Mouse (Mus musculus) stomach, embryonic 14.5 days (tissue): ENCODE data around the gene Themis2. TPM values are rescaled to one million over a fixed set of nuclear protein-coding genes. Genes with fewer than 3 reads are reported as not detected.

Experiments
- ATAC-seq: fragments of 200-750 bp; cut with Nextera tagmentation; 2 replicates; pipeline ENCODE4 v1.8.0; 2017; ENCODE audit warnings: low read depth, moderate TSS enrichment; ENCODE audit not compliant: insufficient number of reproducible peaks, insufficient read depth, low FRiP score
- H3K27ac ChIP-seq: fragments of 300-500 bp; sonication (generic); 2 replicates; pipeline ENCODE4 v1.5.1; 2014; ENCODE audit warnings: mild to moderate bottlenecking, low read length, moderate library complexity, mixed read lengths
- H3K27me3 ChIP-seq: fragments of 300-500 bp; sonication (generic); 2 replicates; pipeline ENCODE4 v1.6.1; 2014; ENCODE audit warnings: low read length, control low read depth, mixed read lengths; ENCODE audit not compliant: control insufficient read depth, insufficient read depth
- H3K36me3 ChIP-seq: fragments of 300-500 bp; sonication (generic); 2 replicates; pipeline ENCODE4 v1.6.1; 2014; ENCODE audit warnings: mild to moderate bottlenecking, control low read depth, low read length, moderate library complexity, mixed read lengths; ENCODE audit not compliant: control insufficient read depth, insufficient read depth
- H3K4me1 ChIP-seq: fragments of 300-500 bp; sonication (generic); 2 replicates; pipeline ENCODE4 v1.6.1; 2014; ENCODE audit warnings: low read length, control low read depth, mixed read lengths; ENCODE audit not compliant: control insufficient read depth, insufficient read depth
- H3K4me2 ChIP-seq: fragments of 300-500 bp; sonication (generic); replicated peaks from 2 replicates; pipeline ENCODE4 v1.6.1; 2014; ENCODE audit warnings: low read depth, low read length, control low read depth
- H3K4me3 ChIP-seq: fragments of 300-500 bp; sonication (generic); 2 replicates; pipeline ENCODE4 v1.5.1; 2014; ENCODE audit warnings: low read depth, low read length, control low read depth
- H3K9ac ChIP-seq: fragments of 300-500 bp; sonication (generic); replicated peaks from 2 replicates; pipeline ENCODE4 v1.6.1; 2014; ENCODE audit warnings: low read depth, mild to moderate bottlenecking, control low read depth, low read length, moderate library complexity, mixed read lengths
- H3K9me3 ChIP-seq: fragments of 300-500 bp; sonication (generic); 2 replicates; pipeline ENCODE4 v1.6.1; 2016; ENCODE audit warnings: low read depth, low read length, control low read depth; ENCODE audit not compliant: control insufficient read depth
- WGBS: fragments of 180-500 bp; shearing (Covaris S2); extraction: QIAGEN DNeasy Blood & Tissue Kit; methylation state at CpG from one replicate; pipeline ENCODE4 v1.1.7; 2014; 5-methylcytosine and 5-hydroxymethylcytosine counted together
- polyA plus RNA-seq: library from polyadenylated mRNA; unstranded; fragments of >200 nt; fragmentation: Nextera tagmentation; extraction: Ambion mirVana; gene quantifications from 2 replicates; pipeline ENCODE4 v1.2.1, GENCODE M21; 2014

The Themis2 gene
- polyA plus RNA-seq, 1 experiment from 2014 or later, result 1.1 TPM

- no peak for ATAC-seq
- no peaks in the 10 kb centered on the region for H3K4me1 ChIP-seq
- no peak overlapping the region for H3K4me3 ChIP-seq
- H3K36me3 ChIP-seq, result no peaks in the 10 kb centered on the region
- H3K4me2 ChIP-seq, result no peak overlapping the region; the same call in 1 of the 2 replicates
- no peak overlapping the region for H3K9ac ChIP-seq
- no peak overlapping the region for H3K27ac ChIP-seq
- no peaks in the 10 kb centered on the region for H3K9me3 ChIP-seq
- WGBS, result 79% methylated on average over 7 of the region's 7 CpGs
- no peaks in the 10 kb centered on the region for H3K27me3 ChIP-seq
Measured at GRCm38 (mm10) chr4:132757633-132758351, 38.4 kb downstream of the Themis2 start.

- H3K4me2 ChIP-seq, result peak within 1 kb of the TSS; percentile 73
- peak within 1 kb of the TSS; percentile 35 for H3K4me3 ChIP-seq
- H3K27ac ChIP-seq, result no peak within 1 kb of the TSS
- ATAC-seq, result peak; percentile 84
- H3K9ac ChIP-seq, result no peak within 1 kb of the TSS; the same call in 1 of the 2 replicates
- H3K4me1 ChIP-seq, result no peaks in the 10 kb centered on the region
- 2% methylated on average over 22 of the region's 22 CpGs for WGBS
- H3K27me3 ChIP-seq, result no peaks in the 10 kb centered on the region
- no peaks in the 10 kb centered on the region for H3K9me3 ChIP-seq
- no peaks in the 10 kb centered on the region for H3K36me3 ChIP-seq
Measured at GRCm38 (mm10) chr4:132756974-132757373, 39.2 kb downstream of the Themis2 start, which contains the start of gene Smpdl3b. Smpdl3b (minus strand) TSS chr4:132757252.

GRCm38 (mm10) chr4:132752992-132753391, 43.2 kb downstream of the Themis2 start:
- Histone ChIP-seq H3K4me3 (no peak overlapping the region), H3K9ac (no peak overlapping the region), H3K27me3 (no peaks in the 10 kb centered on the region), H3K9me3 (no peaks in the 10 kb centered on the region), H3K4me2 (no peak overlapping the region), H3K4me1 (no peaks in the 10 kb centered on the region), H3K27ac (no peak overlapping the region), H3K36me3 (no peaks in the 10 kb centered on the region)
- no peak for ATAC-seq
- WGBS, result 73% methylated on average over 6 of the region's 6 CpGs

- Histone ChIP-seq H3K4me3 (no peak overlapping the region), H3K9ac (no peak overlapping the region), H3K4me1 (no peaks in the 10 kb centered on the region), H3K36me3 (no peaks in the 10 kb centered on the region), H3K4me2 (no peak overlapping the region), H3K9me3 (no peaks in the 10 kb centered on the region), H3K27me3 (no peaks in the 10 kb centered on the region), H3K27ac (no peak overlapping the region)
- ATAC-seq, result no peak
- WGBS, result 86% methylated on average over 6 of the region's 6 CpGs
Measured at GRCm38 (mm10) chr4:132749258-132749982, 46.8 kb downstream of the Themis2 start.

GRCm38 (mm10) chr4:132748778-132749177, 47.4 kb downstream of the Themis2 start:
- no peak overlapping the region for H3K4me3 ChIP-seq
- H3K27me3 ChIP-seq, result no peaks in the 10 kb centered on the region
- no peak overlapping the region for H3K9ac ChIP-seq
- H3K4me2 ChIP-seq, result no peak overlapping the region
- no peak overlapping the region for H3K27ac ChIP-seq
- no peaks in the 10 kb centered on the region for H3K9me3 ChIP-seq
- no peaks in the 10 kb centered on the region for H3K36me3 ChIP-seq
- no peak for ATAC-seq
- WGBS, result 91% methylated on average over 4 of the region's 4 CpGs
- no peaks in the 10 kb centered on the region for H3K4me1 ChIP-seq

GRCm38 (mm10) chr4:132747664-132748259, 48.4 kb downstream of the Themis2 start:
- no peaks in the 10 kb centered on the region for H3K27me3 ChIP-seq
- no peaks in the 10 kb centered on the region for H3K4me1 ChIP-seq
- no peak for ATAC-seq
- H3K27ac ChIP-seq, result no peak overlapping the region; the same call in 1 of the 2 replicates
- H3K4me2 ChIP-seq, result no peak overlapping the region
- 46% methylated on average over 9 of the region's 9 CpGs for WGBS
- no peaks in the 10 kb centered on the region for H3K9me3 ChIP-seq
- H3K9ac ChIP-seq, result no peak overlapping the region
- no peak overlapping the region for H3K4me3 ChIP-seq
- H3K36me3 ChIP-seq, result no peaks in the 10 kb centered on the region

GRCm38 (mm10) chr4:132746911-132747517, 49.2 kb downstream of the Themis2 start:
- no peak for ATAC-seq
- Histone ChIP-seq H3K27ac (no peak overlapping the region), H3K4me3 (no peak overlapping the region), H3K27me3 (no peaks in the 10 kb centered on the region), H3K4me2 (no peak overlapping the region), H3K36me3 (no peaks in the 10 kb centered on the region), H3K4me1 (no peaks in the 10 kb centered on the region), H3K9me3 (no peaks in the 10 kb centered on the region), H3K9ac (no peak overlapping the region)
- 82% methylated on average over 9 of the region's 9 CpGs for WGBS
